Mouse (Mus musculus) embryonic fibroblast, embryonic 13.5 days (primary cell): ENCODE data around the gene Cbx4.

Source experiments
- CTCF ChIP-seq: IDR thresholded peaks from 2 replicates; pipeline ENCODE4 v1.5.1; 2011; ENCODE audit warnings: mild to moderate bottlenecking, control low read depth, low read length, moderate library complexity, borderline replicate concordance; ENCODE audit not compliant: insufficient read depth
- POLR2A ChIP-seq: IDR thresholded peaks from 2 replicates; pipeline ENCODE4 v1.6.1; 2011; ENCODE audit warnings: low read depth, mild to moderate bottlenecking, control low read depth, low read length, moderate library complexity

- no peak for TF ChIP-seq POLR2A
- no peak for TF ChIP-seq CTCF
These were observed 7.2 kb downstream of the Cbx4 start for GRCm38 (mm10) chr11:119078691-119079444.
